Mouse (Mus musculus): ENCODE measurements around the gene E030018B13Rik. TPM values are rescaled to one million over a fixed set of nuclear protein-coding genes. Genes with fewer than 3 reads are reported as not detected.

The E030018B13Rik gene
- polyA plus RNA-seq, 1 experiment from 2014 or later: not detected

GRCm38 (mm10) chr7:63910912-63911311 is 5.7 kb upstream of the E030018B13Rik start:
- Histone ChIP-seq H3K9me3 (no peaks in the 10 kb centered on the region), H3K36me3 (no peaks in the 10 kb centered on the region), H3K4me2 (no peak overlapping the region), H3K4me1 (peaks cover 50% of the 10 kb centered on the region), H3K9ac (no peak overlapping the region), H3K27ac (peak overlapping the region; percentile 5; the same call in 1 of the 2 replicates), H3K27me3 (no peaks in the 10 kb centered on the region), H3K4me3 (no peak overlapping the region)
- no peak for ATAC-seq (ENCODE audit: insufficient number of reproducible peaks, insufficient read depth, low FRiP score, low TSS enrichment, low read depth)
- 30% methylated on average over 4 of the region's 4 CpGs for WGBS

- no peaks in the 10 kb centered on the region for H3K9me3 ChIP-seq
- H3K27me3 ChIP-seq: no peaks in the 10 kb centered on the region
- no peaks in the 10 kb centered on the region for H3K36me3 ChIP-seq
- H3K4me3 ChIP-seq: no peak overlapping the region
- no peak overlapping the region for H3K4me2 ChIP-seq
- no peak overlapping the region for H3K9ac ChIP-seq
- no peak for ATAC-seq (ENCODE audit: insufficient number of reproducible peaks, insufficient read depth, low FRiP score, low TSS enrichment, low read depth)
- 52% methylated on average over 8 of the region's 8 CpGs for WGBS
- H3K4me1 ChIP-seq: peaks cover 50% of the 10 kb centered on the region
- peak overlapping the region; percentile 5 for H3K27ac ChIP-seq
These were observed 5.0 kb upstream of the E030018B13Rik start for GRCm38 (mm10) chr7:63911383-63912233.

DNA sequence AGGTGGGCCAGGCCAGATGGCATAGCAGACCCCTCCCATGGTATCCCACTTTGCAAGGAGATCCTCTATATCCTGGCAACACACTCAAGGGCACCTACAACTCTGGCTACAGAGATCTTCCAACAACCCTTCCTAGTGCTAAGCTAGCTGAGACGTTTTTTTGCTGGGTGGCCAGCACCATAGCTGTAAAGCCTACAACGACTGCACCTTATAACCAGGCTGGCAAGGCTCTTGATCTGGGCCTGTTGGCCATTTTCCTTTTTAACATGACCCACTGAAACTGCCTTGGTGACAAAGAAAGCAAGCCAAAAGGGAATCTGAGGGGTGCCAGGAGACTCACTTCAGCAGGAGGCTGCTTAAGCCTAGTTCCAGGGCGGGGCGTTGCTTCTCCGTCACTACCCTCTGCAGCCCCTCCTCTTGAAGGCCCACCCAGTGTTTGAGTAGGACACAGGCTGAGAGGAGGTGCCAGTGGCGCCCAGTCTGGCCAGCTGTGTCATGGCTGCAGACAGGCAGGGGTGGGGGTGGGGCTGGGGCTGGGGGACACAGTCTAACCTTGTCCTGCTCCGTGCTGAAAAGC is 4.3 kb upstream of the E030018B13Rik start:
- H3K9me3 ChIP-seq: no peaks in the 10 kb centered on the region
- H3K27me3 ChIP-seq: no peaks in the 10 kb centered on the region
- H3K27ac ChIP-seq: peak overlapping the region; percentile 5
- H3K36me3 ChIP-seq: no peaks in the 10 kb centered on the region
- H3K4me3 ChIP-seq: no peak overlapping the region
- H3K9ac ChIP-seq: 0 out of 2 replicates have a peak overlapping the region, but pooled peaks have one; percentile 16
- H3K4me2 ChIP-seq: no peak overlapping the region
- WGBS: 37% methylated on average over 7 of the region's 7 CpGs
- H3K4me1 ChIP-seq: peaks cover 50% of the 10 kb centered on the region
- no peak for ATAC-seq (ENCODE audit: insufficient number of reproducible peaks, insufficient read depth, low FRiP score, low TSS enrichment, low read depth)

DNA sequence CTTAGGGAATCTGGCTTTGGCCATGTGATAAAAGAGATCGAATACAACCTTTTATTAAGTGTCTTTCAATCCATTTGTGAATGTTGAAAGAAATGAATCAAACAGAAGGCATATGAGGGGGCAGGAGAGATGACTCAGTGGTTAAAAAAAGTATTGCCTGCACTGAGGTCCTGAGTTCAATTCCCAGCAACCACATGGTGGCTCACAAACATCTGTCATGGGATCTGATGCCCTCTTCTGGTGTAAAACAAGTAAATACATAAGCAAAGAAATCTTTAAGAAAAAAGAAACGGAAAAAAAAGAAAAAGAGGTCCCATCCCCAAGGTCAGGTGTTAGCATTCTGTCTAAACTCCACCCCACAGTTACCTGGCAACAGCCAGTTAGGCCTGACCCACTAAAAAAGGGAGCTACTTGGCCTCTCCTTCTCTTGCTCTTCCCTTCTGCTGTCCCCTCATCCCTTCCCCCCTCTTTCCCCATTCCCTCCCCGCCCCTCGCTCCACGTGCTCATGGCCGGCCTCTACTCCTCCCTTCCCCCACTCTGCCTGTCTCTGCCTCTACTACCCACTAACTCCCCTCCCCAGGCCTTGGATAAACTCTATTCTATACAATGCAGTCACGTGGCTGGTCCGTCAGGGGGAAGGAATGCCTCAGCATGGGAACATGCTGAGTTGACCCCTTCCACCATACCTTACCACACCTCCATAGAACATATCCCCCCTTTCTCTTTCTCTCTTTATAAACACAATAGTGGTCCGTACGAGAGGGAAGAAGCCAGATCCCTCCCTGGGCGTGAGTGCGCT is 3.5 kb upstream of the E030018B13Rik start:
- no peak for ATAC-seq (ENCODE audit: insufficient number of reproducible peaks, insufficient read depth, low FRiP score, low TSS enrichment, low read depth)
- no peak overlapping the region for H3K4me2 ChIP-seq
- H3K9ac ChIP-seq: no peak overlapping the region
- H3K27me3 ChIP-seq: no peaks in the 10 kb centered on the region
- H3K9me3 ChIP-seq: no peaks in the 10 kb centered on the region
- no peaks in the 10 kb centered on the region for H3K36me3 ChIP-seq
- H3K27ac ChIP-seq: no peak overlapping the region
- peaks cover 48% of the 10 kb centered on the region for H3K4me1 ChIP-seq
- WGBS: 48% methylated on average over 12 of the region's 12 CpGs
- no peak overlapping the region for H3K4me3 ChIP-seq

- ATAC-seq (ENCODE audit: insufficient number of reproducible peaks, insufficient read depth, low FRiP score, low TSS enrichment, low read depth): no peak
- H3K4me3 ChIP-seq: no peak overlapping the region
- no peak overlapping the region for H3K27ac ChIP-seq
- H3K9me3 ChIP-seq: no peaks in the 10 kb centered on the region
- H3K27me3 ChIP-seq: no peaks in the 10 kb centered on the region
- 55% methylated on average over 10 of the region's 10 CpGs for WGBS
- H3K4me2 ChIP-seq: no peak overlapping the region
- no peaks in the 10 kb centered on the region for H3K36me3 ChIP-seq
- peaks cover 39% of the 10 kb centered on the region for H3K4me1 ChIP-seq
- H3K9ac ChIP-seq: no peak overlapping the region
These were observed 2.6 kb upstream of the E030018B13Rik start for GRCm38 (mm10) chr7:63913724-63914692.

- Histone ChIP-seq H3K9ac (no peak overlapping the region), H3K27ac (no peak overlapping the region), H3K4me1 (peaks cover 40% of the 10 kb centered on the region), H3K27me3 (no peaks in the 10 kb centered on the region), H3K36me3 (no peaks in the 10 kb centered on the region), H3K4me3 (no peak overlapping the region), H3K4me2 (no peak overlapping the region), H3K9me3 (no peaks in the 10 kb centered on the region)
- ATAC-seq (ENCODE audit: insufficient number of reproducible peaks, insufficient read depth, low FRiP score, low TSS enrichment, low read depth): no peak
- 91% methylated on average over 2 of the region's 2 CpGs for WGBS
These were observed 1.8 kb upstream of the E030018B13Rik start for GRCm38 (mm10) chr7:63914891-63915290.

GRCm38 (mm10) chr7:63917693-63918092 is 1.0 kb downstream of the E030018B13Rik start:
- Histone ChIP-seq H3K27ac (no peak overlapping the region), H3K4me1 (peaks cover 23% of the 10 kb centered on the region), H3K9me3 (no peaks in the 10 kb centered on the region), H3K9ac (no peak overlapping the region), H3K4me3 (no peak overlapping the region), H3K27me3 (no peaks in the 10 kb centered on the region), H3K4me2 (no peak overlapping the region), H3K36me3 (no peaks in the 10 kb centered on the region)
- no peak for ATAC-seq (ENCODE audit: insufficient number of reproducible peaks, insufficient read depth, low FRiP score, low TSS enrichment, low read depth)
- 71% methylated on average over 6 of the region's 6 CpGs for WGBS

DNA sequence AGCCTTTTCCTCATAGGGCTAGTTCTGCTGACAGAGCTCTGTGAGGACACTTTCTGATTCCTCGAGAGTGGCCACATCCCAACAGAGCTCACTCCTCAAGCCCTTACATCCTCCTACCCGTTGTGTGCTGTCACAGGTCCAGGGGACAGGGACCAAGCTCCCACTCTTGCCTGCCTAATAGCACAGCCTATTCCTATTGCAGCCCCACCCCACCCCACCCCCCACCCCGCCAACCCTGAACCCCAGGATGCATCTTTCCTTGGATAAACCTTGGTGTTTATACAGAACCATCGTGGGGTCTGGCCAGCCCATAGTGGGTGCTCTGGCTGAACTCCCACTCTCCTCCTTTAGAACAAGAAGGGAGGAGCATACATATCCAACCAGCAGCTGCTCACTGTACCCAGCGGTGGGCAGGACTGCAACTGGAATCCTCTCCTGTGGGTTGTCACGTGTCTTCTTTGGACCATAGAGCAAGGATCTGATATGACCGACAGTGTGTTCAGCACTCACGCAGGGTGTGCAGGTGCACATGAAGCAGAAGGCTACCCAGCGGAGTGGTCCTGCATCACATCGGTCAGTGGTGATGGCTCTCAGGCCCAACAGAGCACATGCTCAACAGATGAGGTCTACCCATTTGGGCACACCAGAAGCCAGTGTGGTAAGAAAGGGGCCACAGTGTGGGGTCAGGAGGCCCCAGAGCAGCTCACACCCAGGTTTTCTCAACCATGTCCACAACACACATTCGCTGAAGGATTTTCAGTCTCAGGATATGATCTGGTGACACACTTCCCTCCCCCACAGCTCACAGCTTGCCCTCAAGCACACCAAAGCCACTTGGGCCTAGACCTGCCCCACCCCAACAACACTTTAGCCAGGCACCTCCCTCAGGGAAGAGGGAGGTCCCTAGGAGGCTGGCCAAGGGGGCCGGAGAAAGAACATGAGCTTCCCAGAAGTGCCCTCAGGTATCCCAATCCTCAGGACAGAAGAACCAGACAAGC is 2.4 kb downstream of the E030018B13Rik start:
- no peaks in the 10 kb centered on the region for H3K36me3 ChIP-seq
- peaks cover 15% of the 10 kb centered on the region for H3K4me1 ChIP-seq
- no peak overlapping the region for H3K4me2 ChIP-seq
- H3K4me3 ChIP-seq: no peak overlapping the region
- H3K27ac ChIP-seq: no peak overlapping the region
- H3K27me3 ChIP-seq: no peaks in the 10 kb centered on the region
- ATAC-seq (ENCODE audit: insufficient number of reproducible peaks, insufficient read depth, low FRiP score, low TSS enrichment, low read depth): no peak
- H3K9me3 ChIP-seq: no peaks in the 10 kb centered on the region
- no peak overlapping the region for H3K9ac ChIP-seq
- WGBS: 88% methylated on average over 12 of the region's 12 CpGs

DNA sequence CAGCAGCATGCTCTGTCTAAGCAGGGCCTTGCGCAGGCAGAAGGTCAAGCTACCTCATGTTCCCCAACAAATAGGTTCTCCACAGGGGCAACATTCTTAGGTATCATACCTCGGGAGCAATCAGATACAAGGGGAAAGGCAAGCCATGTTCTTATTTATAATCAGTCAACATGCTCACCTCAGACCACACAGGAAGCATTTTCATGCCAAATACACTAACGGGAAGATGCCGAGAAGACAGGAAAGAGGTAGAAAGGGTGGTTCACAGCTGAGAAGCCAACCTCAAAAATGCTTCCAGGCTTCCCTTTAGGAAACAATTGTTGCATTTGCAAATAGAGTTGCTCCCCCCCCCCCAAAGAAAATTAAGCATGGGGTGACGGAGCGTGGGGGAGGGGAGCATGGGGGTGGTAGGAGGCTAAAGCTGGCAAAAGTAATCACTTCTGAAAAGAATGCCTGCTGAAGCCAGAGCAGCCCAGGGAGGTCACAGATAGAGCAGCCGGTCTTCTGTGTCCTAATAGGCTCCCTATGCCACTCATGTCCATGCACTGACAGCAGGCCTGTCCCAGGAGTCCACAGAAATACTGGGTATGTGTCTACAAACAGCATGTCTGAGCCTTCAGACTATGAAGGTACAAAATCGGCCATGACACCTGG is 5.4 kb downstream of the E030018B13Rik start:
- Histone ChIP-seq H3K36me3 (no peaks in the 10 kb centered on the region), H3K4me2 (no peak overlapping the region), H3K27me3 (no peaks in the 10 kb centered on the region), H3K9me3 (no peaks in the 10 kb centered on the region), H3K9ac (no peak overlapping the region), H3K4me1 (peaks cover 42% of the 10 kb centered on the region), H3K4me3 (no peak overlapping the region), H3K27ac (no peak overlapping the region)
- no peak for ATAC-seq (ENCODE audit: insufficient number of reproducible peaks, insufficient read depth, low FRiP score, low TSS enrichment, low read depth)
- 68% methylated on average over 8 of the region's 8 CpGs for WGBS

DNA sequence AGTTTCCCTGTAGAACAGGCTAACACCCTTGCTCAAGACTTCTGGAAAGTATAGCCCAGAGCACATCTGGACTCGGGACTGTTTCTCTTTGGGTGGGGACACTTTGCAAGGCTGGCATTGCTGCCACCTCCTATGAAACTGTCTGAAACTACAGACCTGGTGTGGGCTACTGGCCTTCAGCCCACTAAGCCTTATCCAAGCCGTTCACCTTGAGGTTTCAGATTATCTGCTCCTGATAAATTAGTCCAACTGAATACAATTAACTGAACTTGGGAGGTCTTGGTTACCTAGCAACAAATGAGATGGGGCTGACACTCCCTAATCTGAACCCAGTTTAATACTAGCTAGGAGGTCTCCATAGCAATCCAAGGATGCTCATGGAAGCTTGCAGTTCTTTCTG is 5.9 kb downstream of the E030018B13Rik start:
- H3K4me1 ChIP-seq: peaks cover 42% of the 10 kb centered on the region
- no peak overlapping the region for H3K4me3 ChIP-seq
- no peak overlapping the region for H3K27ac ChIP-seq
- H3K27me3 ChIP-seq: no peaks in the 10 kb centered on the region
- H3K4me2 ChIP-seq: no peak overlapping the region
- no peak for ATAC-seq (ENCODE audit: insufficient number of reproducible peaks, insufficient read depth, low FRiP score, low TSS enrichment, low read depth)
- H3K9me3 ChIP-seq: no peaks in the 10 kb centered on the region
- 54% methylated on average over 2 of the region's 2 CpGs for WGBS
- no peaks in the 10 kb centered on the region for H3K36me3 ChIP-seq
- no peak overlapping the region for H3K9ac ChIP-seq
